Mouse (Mus musculus) liver, postnatal 0 days (tissue): Measurements from ENCODE around the gene Padi3.

Source experiments
- CTCF ChIP-seq: sonication (generic); IDR thresholded peaks from 2 replicates; pipeline ENCODE4 v1.5.1; 2016; ENCODE audit warnings: antibody characterized with exemption, low read depth
- EP300 ChIP-seq: IDR thresholded peaks from 2 replicates; pipeline ENCODE4 v1.6.1; 2016; ENCODE audit warnings: antibody characterized with exemption, low read depth, mild to moderate bottlenecking

DNA sequence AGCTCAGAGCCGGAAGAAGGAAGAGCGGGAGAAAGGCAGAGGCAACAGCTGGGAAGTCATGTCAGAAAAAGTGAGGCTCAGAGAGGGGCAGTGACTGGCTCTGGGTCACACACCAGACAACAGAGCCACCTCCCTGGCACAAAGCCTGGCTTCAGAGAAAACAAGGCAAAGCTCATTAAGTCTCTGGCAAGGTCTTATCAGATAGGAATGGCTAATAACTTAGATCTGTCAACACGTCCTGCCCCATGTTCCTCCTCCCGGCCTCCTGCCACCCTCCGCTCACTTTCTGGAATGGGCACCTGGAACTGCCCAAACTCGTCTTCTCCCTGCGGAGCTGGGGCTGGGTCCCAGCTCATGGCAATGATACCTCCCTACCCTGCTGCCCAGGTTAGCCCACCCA, 47.4 kb upstream of the Padi3 start:
- TF ChIP-seq CTCF = no peak
- no peak for TF ChIP-seq EP300
